Mouse (Mus musculus) gastrocnemius, postnatal 36 days (tissue): ENCODE measurements around the gene Prm3. TPM values are rescaled to one million over a fixed set of nuclear protein-coding genes. Genes with fewer than 3 reads are reported as not detected.

ENCODE experiments used
- DNase-seq, 2 experiments: peaks; one replicate each; pipeline ENCODE4 v3.0.0; 2022
- intact Hi-C: fragments of 180-260 bp; cut with DNase I; formaldehyde crosslinking; loops from one replicate; pipeline ENCODE4 v1.15.1; 2025
- total RNA-seq, 2 experiments: library from RNA; stranded (reverse); gene quantifications; 2 replicates each; pipeline ENCODE4 v1.2.3; 2021

Gene Prm3
- total RNA-seq, 2 experiments from 2014 or later: not detected

- intact Hi-C loops: no loop called here
- DNase-seq: no peak
These were observed 13.0 kb downstream of the Prm3 start for GRCm38 (mm10) chr16:10777579-10778160.

DNA sequence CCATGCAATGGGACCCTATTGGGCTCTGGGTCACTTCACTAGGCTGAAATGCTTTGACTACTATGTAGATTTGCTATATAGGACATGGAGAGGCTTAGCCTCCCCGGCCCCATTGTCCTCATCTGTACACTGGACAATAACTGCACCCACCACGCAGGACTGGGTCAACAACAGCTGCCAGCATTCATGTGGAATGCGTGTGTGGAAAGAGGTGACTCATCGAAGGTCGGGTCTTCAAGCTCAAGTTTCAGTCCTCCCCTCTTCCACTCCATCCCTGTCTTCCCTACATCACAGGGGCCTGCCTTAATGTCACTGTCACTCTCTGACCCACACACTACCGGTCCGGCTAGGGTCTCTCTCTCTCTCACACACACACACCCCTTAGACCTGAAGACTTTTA lies 14.4 kb downstream of the Prm3 start:
- no peak for DNase-seq
- intact Hi-C loops: no loop called here

DNA sequence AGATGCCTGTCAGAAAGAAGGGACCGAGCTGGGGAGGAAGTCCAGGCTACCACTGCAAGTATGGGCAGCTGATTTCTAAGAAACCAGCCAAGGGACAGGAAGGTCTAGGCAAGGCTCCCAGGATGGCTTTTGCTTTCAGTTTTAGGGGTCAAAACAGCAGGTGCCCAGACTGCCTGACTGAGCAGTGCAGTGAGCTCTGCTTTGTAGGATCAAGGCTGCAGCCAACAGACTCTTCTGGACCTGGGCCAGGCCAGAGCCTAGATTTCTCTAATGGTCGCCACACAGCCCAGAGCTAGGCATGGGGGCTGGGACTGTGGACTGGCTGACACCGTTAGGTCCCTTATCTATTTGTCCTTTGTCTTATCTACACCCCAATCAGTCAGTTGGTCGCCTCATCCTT lies 16.0 kb downstream of the Prm3 start:
- DNase-seq: no peak
- intact Hi-C loops: no loop called here

GRCm38 (mm10) chr16:10773543-10773942 lies 17.2 kb downstream of the Prm3 start:
- no peak for DNase-seq
- intact Hi-C loops: no loop called here

DNA sequence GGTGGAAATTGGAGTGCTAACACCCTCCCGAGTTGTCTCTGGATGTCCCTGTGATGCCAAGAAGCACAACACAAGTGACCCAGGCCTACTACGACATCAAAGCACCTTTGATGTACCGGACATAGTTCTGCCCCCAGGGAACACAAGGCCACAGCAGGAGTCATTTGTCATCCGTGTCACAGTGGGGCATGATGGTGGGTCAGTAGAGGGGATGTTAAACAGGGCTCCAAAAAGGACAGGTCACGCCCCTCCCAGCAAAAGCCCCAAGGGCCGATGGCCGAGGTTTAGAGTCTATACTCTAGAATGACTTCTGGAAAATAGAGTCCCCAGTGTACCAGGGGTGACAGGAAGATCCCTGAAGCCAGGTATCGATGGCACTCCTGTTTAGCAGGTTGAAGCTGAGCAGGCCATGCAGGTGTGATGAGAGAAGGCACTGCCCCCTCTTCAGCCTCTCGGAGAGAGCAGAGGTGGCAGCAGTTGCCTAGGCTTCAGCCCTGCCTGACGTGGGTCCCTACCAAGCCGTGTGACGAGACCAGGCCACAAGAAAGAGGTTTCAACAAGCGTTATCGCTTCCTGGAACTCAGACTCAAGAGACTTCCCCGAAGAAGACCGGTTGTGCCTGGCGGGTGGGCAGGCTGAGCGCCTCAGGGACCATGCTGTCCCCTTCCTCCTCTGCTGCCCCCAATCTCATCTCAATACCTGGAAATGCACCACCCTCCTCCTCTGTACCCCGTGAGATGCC lies 18.8 kb downstream of the Prm3 start:
- DNase-seq: no peak
- intact Hi-C loops: no loop called here

- intact Hi-C loops: no loop called here
- DNase-seq: no peak
These were observed 20.0 kb downstream of the Prm3 start for GRCm38 (mm10) chr16:10770531-10771325.

DNA sequence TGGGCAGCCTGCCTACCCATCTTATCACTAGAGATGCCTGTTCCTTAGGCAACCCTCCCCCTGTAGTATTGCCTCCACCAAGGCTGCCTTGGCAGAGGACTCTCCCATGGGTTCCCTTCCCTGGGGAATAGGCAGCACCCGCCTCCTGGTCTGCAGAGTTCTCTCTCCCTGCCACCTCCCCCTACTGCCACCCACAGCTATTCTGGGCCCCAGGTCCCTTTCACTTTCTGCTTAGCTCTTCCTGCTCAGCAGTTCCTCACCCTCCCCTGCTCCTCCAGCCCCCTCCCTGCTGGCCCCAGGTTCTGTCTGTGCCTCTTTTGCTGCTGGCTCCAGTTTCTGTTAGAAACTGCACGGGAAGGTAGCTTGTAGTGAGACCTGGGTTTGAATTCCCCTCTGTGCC lies 21.1 kb downstream of the Prm3 start:
- intact Hi-C loops: no loop called here
- DNase-seq: no peak

DNA sequence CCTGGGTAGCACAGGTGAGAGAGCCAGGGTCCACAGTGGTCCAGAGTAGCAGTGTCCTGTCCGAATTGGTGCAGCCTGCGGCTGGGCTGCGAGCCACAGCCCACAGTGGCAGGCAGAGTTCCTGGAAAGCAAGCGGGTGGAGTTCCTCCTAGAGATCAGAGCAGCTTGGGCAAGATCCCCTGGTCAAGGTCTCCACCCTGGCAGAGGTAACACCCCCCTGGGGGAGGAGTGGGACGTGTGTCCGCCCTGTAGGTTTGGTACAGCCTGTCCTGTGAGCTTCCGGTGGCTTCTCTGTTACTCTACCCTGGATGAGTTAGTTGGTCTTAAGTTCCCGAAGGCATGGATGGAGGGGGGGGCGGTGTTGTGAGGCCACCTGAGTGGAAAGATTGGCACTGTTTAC lies 21.9 kb downstream of the Prm3 start:
- intact Hi-C loops: no loop called here
- DNase-seq: no peak

GRCm38 (mm10) chr16:10767158-10767557 lies 23.6 kb downstream of the Prm3 start:
- DNase-seq: peak in 1 of 2 experiments; percentile 60
- intact Hi-C loops: no loop called here

- intact Hi-C loops: loop anchor here (5.0 kb wide), 1 partner anchor 82 kb away; no protein-coding TSS in a partner anchor
- DNase-seq: no peak
These were observed 26.4 kb downstream of the Prm3 start for GRCm38 (mm10) chr16:10764323-10764722.

- no peak for DNase-seq
- intact Hi-C loops: loop anchor here (5.0 kb wide), 1 partner anchor 81 kb away; no protein-coding TSS in a partner anchor
These were observed 27.0 kb downstream of the Prm3 start for GRCm38 (mm10) chr16:10763540-10764264.

- intact Hi-C loops: loop anchor here (5.0 kb wide), 1 partner anchor 80 kb away; no protein-coding TSS in a partner anchor
- no peak for DNase-seq
These were observed 28.0 kb downstream of the Prm3 start for GRCm38 (mm10) chr16:10762569-10763180.

DNA sequence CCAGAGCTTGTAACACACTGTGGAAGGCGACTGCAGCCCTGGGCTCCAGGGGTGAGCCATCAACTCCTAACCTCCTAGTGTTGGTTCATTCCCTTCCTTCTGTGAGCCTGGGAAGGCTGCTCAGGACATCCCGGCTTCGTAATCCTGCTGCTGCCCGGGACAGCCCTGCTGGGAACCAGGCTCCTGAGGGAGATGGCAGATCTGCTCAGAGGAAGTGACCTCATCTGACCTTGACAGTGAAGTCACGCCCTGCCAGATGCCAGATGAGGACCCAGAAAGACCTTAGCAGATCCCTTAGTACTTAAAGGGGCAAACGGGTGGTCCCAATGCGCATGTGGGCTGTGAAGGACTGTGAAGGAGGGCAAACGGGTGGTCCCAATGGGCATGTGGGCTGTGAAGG lies 29.5 kb downstream of the Prm3 start:
- DNase-seq: no peak
- intact Hi-C loops: loop anchor here (5.0 kb wide), 1 partner anchor 79 kb away; no protein-coding TSS in a partner anchor

- intact Hi-C loops: loop anchor here (5.0 kb wide), 1 partner anchor 49 kb away; no protein-coding TSS in a partner anchor
- DNase-seq: no peak
These were observed 34.5 kb downstream of the Prm3 start for GRCm38 (mm10) chr16:10756168-10756567.

- intact Hi-C loops: loop anchor here (5.0 kb wide), 1 partner anchor 47 kb away; no protein-coding TSS in a partner anchor
- no peak for DNase-seq
These were observed 36.0 kb downstream of the Prm3 start for GRCm38 (mm10) chr16:10754521-10755296.

DNA sequence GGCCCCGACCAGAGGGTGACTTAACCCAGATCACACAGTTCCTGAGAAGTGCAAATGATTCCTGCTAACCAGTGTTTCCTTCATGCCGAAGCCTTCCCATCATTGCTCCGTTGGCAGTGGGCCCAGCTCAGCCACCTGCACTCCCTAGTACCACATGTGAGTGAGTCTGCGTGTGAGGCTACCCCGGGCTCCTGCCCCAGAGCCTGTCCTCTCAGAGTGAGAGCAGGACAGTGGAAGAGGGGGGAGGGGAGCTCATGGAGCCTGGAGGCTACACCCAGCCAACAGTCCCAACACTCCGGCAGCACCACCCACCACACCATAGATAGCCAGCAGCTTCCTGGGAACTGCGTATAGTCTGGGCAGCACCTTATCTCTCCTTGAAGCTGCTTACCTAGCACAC lies 40.9 kb downstream of the Prm3 start:
- intact Hi-C loops: no loop called here

DNA sequence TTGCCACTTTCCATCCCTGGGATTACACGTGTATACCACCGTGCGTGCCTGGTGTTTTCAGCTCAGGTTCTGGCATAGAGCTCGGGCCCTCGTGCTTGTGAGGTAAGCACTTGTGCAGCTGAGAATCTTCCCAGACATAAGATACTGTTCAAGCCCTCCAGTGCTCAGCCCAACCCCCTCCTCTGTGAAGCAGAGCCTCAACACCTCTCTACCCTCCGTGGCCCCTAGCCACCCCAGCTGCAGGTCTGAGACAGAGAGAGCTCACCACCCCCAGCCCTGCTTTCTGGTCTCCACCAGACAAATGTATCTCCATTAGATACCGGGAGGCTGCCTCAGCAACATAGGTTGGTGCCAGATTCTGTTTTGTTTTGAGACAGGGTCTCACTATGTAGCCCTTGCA lies 41.5 kb downstream of the Prm3 start:
- intact Hi-C loops: no loop called here

More for the DNA sequence above, 40.9 kb downstream of the Prm3 start:
- DNase-seq: no peak

GRCm38 (mm10) chr16:10741082-10741481 lies 49.6 kb downstream of the Prm3 start:
- DNase-seq: no peak
- intact Hi-C loops: no loop called here

More for the DNA sequence above, 41.5 kb downstream of the Prm3 start:
- no peak for DNase-seq
